Mouse (Mus musculus) brain, adult 2 months (tissue): ENCODE results near the gene Smad9.

Experiments used
- DNase-seq: peaks from one replicate; pipeline ENCODE4 v3.0.0; 2011; ENCODE audit warnings: low read depth, low spot score

Smad9 gene

GRCm38 (mm10) chr3:54757446-54757845 lies 2.1 kb downstream of the Smad9 start:
- DNase-seq, result no peak

- DNase-seq, result no peak
Measured at GRCm38 (mm10) chr3:54759211-54759610, 3.8 kb downstream of the Smad9 start.

- DNase-seq, result no peak
Measured at GRCm38 (mm10) chr3:54760321-54761115, 5.1 kb downstream of the Smad9 start.

GRCm38 (mm10) chr3:54761258-54761657 lies 5.9 kb downstream of the Smad9 start:
- no peak for DNase-seq

- peak; percentile 80 for DNase-seq
Measured at GRCm38 (mm10) chr3:54764418-54764817, 9.0 kb downstream of the Smad9 start.

- peak; percentile 9 for DNase-seq
Measured at GRCm38 (mm10) chr3:54765521-54765920, 10.1 kb downstream of the Smad9 start.

GRCm38 (mm10) chr3:54766034-54766433 lies 10.7 kb downstream of the Smad9 start:
- DNase-seq, result no peak

GRCm38 (mm10) chr3:54766811-54767210 lies 11.4 kb downstream of the Smad9 start:
- no peak for DNase-seq

- no peak for DNase-seq
Measured at GRCm38 (mm10) chr3:54768592-54768991, 13.2 kb downstream of the Smad9 start.

GRCm38 (mm10) chr3:54769349-54770275 lies 14.2 kb downstream of the Smad9 start:
- DNase-seq, result no peak

GRCm38 (mm10) chr3:54773613-54774012 lies 18.2 kb downstream of the Smad9 start:
- no peak for DNase-seq

- DNase-seq, result peak; percentile 21
Measured at GRCm38 (mm10) chr3:54775989-54776631, 20.7 kb downstream of the Smad9 start.

- DNase-seq, result no peak
Measured at GRCm38 (mm10) chr3:54790601-54791000, 35.2 kb downstream of the Smad9 start.

GRCm38 (mm10) chr3:54791822-54792677 lies 36.7 kb downstream of the Smad9 start:
- DNase-seq, result no peak

- DNase-seq, result no peak
Measured at GRCm38 (mm10) chr3:54793762-54794161, 38.4 kb downstream of the Smad9 start.

GRCm38 (mm10) chr3:54795379-54795778 lies 40.0 kb downstream of the Smad9 start:
- no peak for DNase-seq

- DNase-seq, result peak; percentile 35
Measured at GRCm38 (mm10) chr3:54795806-54796205, 40.4 kb downstream of the Smad9 start.

GRCm38 (mm10) chr3:54797211-54797610 lies 41.8 kb downstream of the Smad9 start:
- peak; percentile 80 for DNase-seq

- DNase-seq, result no peak
Measured at GRCm38 (mm10) chr3:54803713-54804112, 48.3 kb downstream of the Smad9 start.

GRCm38 (mm10) chr3:54807061-54807661 lies 51.8 kb downstream of the Smad9 start:
- DNase-seq, result no peak
